Mouse (Mus musculus): Measurements from ENCODE around the gene 2700049A03Rik. TPM values are rescaled to one million over a fixed set of nuclear protein-coding genes. Genes with fewer than 3 reads are reported as not detected.

The 2700049A03Rik gene
- polyA plus RNA-seq, 1 experiment from 2014 or later = 17.5 TPM

- Histone ChIP-seq H3K27ac (no peak overlapping the region), H3K36me3 (replicated peaks) (peaks cover 69% of the 10 kb centered on the region), H3K27me3 (ENCODE audit: poor library complexity, severe bottlenecking) (no peaks in the 10 kb centered on the region), H3K9me3 (no peaks in the 10 kb centered on the region), H3K4me3 (no peak overlapping the region), H3K4me1 (no peaks in the 10 kb centered on the region)
- no peak for DNase-seq (ENCODE audit: extremely low spot score, low spot score)
- WGBS = 86% methylated on average over 5 of the region's 5 CpGs
Measured at GRCm38 (mm10) chr12:71201753-71202152, 65.1 kb downstream of the 2700049A03Rik start.

- Histone ChIP-seq H3K27me3 (ENCODE audit: poor library complexity, severe bottlenecking) (no peaks in the 10 kb centered on the region), H3K9me3 (no peaks in the 10 kb centered on the region), H3K36me3 (replicated peaks) (peaks cover 64% of the 10 kb centered on the region), H3K4me1 (no peaks in the 10 kb centered on the region), H3K4me3 (no peak overlapping the region), H3K27ac (no peak overlapping the region)
- DNase-seq (ENCODE audit: extremely low spot score, low spot score) = no peak
- 92% methylated on average over 3 of the region's 3 CpGs for WGBS
Measured at GRCm38 (mm10) chr12:71204303-71204702, 67.7 kb downstream of the 2700049A03Rik start.

GRCm38 (mm10) chr12:71217191-71217590 lies 80.5 kb downstream of the 2700049A03Rik start:
- no peak for DNase-seq (ENCODE audit: extremely low spot score, low spot score)
- Histone ChIP-seq H3K27me3 (ENCODE audit: poor library complexity, severe bottlenecking) (no peaks in the 10 kb centered on the region), H3K4me1 (no peaks in the 10 kb centered on the region), H3K27ac (no peak overlapping the region), H3K36me3 (replicated peaks) (peaks cover 73% of the 10 kb centered on the region), H3K9me3 (no peaks in the 10 kb centered on the region), H3K4me3 (no peak overlapping the region)
- 87% methylated on average over 9 of the region's 9 CpGs for WGBS

- DNase-seq (ENCODE audit: extremely low spot score, low spot score) = no peak
- Histone ChIP-seq H3K4me1 (no peaks in the 10 kb centered on the region), H3K4me3 (no peak overlapping the region), H3K36me3 (replicated peaks) (peaks cover 79% of the 10 kb centered on the region), H3K27me3 (ENCODE audit: poor library complexity, severe bottlenecking) (no peaks in the 10 kb centered on the region), H3K9me3 (no peaks in the 10 kb centered on the region), H3K27ac (no peak overlapping the region)
- WGBS = 92% methylated on average over 6 of the region's 6 CpGs
Measured at GRCm38 (mm10) chr12:71217866-71218522, 81.3 kb downstream of the 2700049A03Rik start.

GRCm38 (mm10) chr12:71222761-71223160 lies 86.1 kb downstream of the 2700049A03Rik start:
- no peak for DNase-seq (ENCODE audit: extremely low spot score, low spot score)
- H3K4me1 ChIP-seq = peaks cover 2% of the 10 kb centered on the region; the same call in 1 of the 2 replicates
- no peak overlapping the region for H3K4me3 ChIP-seq
- no peaks in the 10 kb centered on the region for H3K9me3 ChIP-seq
- no peaks in the 10 kb centered on the region for H3K27me3 ChIP-seq (ENCODE audit: poor library complexity, severe bottlenecking)
- H3K27ac ChIP-seq = no peak overlapping the region
- H3K36me3 ChIP-seq (replicated peaks) = peaks cover 62% of the 10 kb centered on the region
- WGBS = 96% methylated on average over 6 of the region's 6 CpGs

GRCm38 (mm10) chr12:71227769-71228168 lies 91.1 kb downstream of the 2700049A03Rik start:
- peak overlapping the region; percentile 48; the same call in 1 of the 2 replicates for H3K27ac ChIP-seq
- no peaks in the 10 kb centered on the region for H3K27me3 ChIP-seq (ENCODE audit: poor library complexity, severe bottlenecking)
- H3K36me3 ChIP-seq (replicated peaks) = peaks cover 31% of the 10 kb centered on the region
- no peaks in the 10 kb centered on the region for H3K9me3 ChIP-seq
- no peak overlapping the region for H3K4me3 ChIP-seq
- WGBS = 73% methylated on average over 4 of the region's 4 CpGs
- DNase-seq (ENCODE audit: extremely low spot score, low spot score) = no peak
- H3K4me1 ChIP-seq = peaks cover 9% of the 10 kb centered on the region; the same call in 1 of the 2 replicates

- no peak for DNase-seq (ENCODE audit: extremely low spot score, low spot score)
- no peak overlapping the region for H3K27ac ChIP-seq
- H3K4me3 ChIP-seq = no peak overlapping the region
- H3K27me3 ChIP-seq (ENCODE audit: poor library complexity, severe bottlenecking) = no peaks in the 10 kb centered on the region
- peaks cover 9% of the 10 kb centered on the region; the same call in 1 of the 2 replicates for H3K4me1 ChIP-seq
- peaks cover 22% of the 10 kb centered on the region for H3K36me3 ChIP-seq (replicated peaks)
- 87% methylated on average over 10 of the region's 10 CpGs for WGBS
- no peaks in the 10 kb centered on the region for H3K9me3 ChIP-seq
Measured at GRCm38 (mm10) chr12:71228925-71229649, 92.4 kb downstream of the 2700049A03Rik start.

GRCm38 (mm10) chr12:71231561-71231960 lies 94.9 kb downstream of the 2700049A03Rik start:
- H3K27me3 ChIP-seq (ENCODE audit: poor library complexity, severe bottlenecking) = no peaks in the 10 kb centered on the region
- H3K4me3 ChIP-seq = no peak overlapping the region
- H3K27ac ChIP-seq = no peak overlapping the region
- peaks cover 9% of the 10 kb centered on the region; the same call in 1 of the 2 replicates for H3K4me1 ChIP-seq
- no peaks in the 10 kb centered on the region for H3K9me3 ChIP-seq
- WGBS = 91% methylated on average over 9 of the region's 9 CpGs
- H3K36me3 ChIP-seq (replicated peaks) = peaks cover 12% of the 10 kb centered on the region; the same call in 1 of the 2 replicates
- DNase-seq (ENCODE audit: extremely low spot score, low spot score) = no peak

- DNase-seq (ENCODE audit: extremely low spot score, low spot score) = no peak
- H3K27me3 ChIP-seq (ENCODE audit: poor library complexity, severe bottlenecking) = no peaks in the 10 kb centered on the region
- H3K36me3 ChIP-seq (replicated peaks) = peaks cover 12% of the 10 kb centered on the region; the same call in 1 of the 2 replicates
- H3K9me3 ChIP-seq = no peaks in the 10 kb centered on the region
- whole genome bisulfite sequencing = 93% methylated on average over 5 of the region's 5 CpGs
- 0 out of 2 replicates have a peak, but pooled peaks cover under 1% of the 10 kb centered on the region for H3K4me1 ChIP-seq
- no peak overlapping the region for H3K27ac ChIP-seq
- no peak overlapping the region for H3K4me3 ChIP-seq
Measured at GRCm38 (mm10) chr12:71233426-71233825, 96.8 kb downstream of the 2700049A03Rik start.

- H3K4me3 ChIP-seq = no peak overlapping the region
- peaks cover 8% of the 10 kb centered on the region for H3K9me3 ChIP-seq
- no peak for DNase-seq (ENCODE audit: extremely low spot score, low spot score)
- no peaks in the 10 kb centered on the region for H3K4me1 ChIP-seq
- no peak overlapping the region for H3K27ac ChIP-seq
- H3K27me3 ChIP-seq (ENCODE audit: poor library complexity, severe bottlenecking) = no peaks in the 10 kb centered on the region
- H3K36me3 ChIP-seq (replicated peaks) = peaks cover 23% of the 10 kb centered on the region
- WGBS = 91% methylated on average over 4 of the region's 4 CpGs
Measured at GRCm38 (mm10) chr12:71237074-71237473, 100.4 kb downstream of the 2700049A03Rik start.

GRCm38 (mm10) chr12:71242791-71243190 lies 106.1 kb downstream of the 2700049A03Rik start:
- H3K36me3 ChIP-seq (replicated peaks) = peaks cover 53% of the 10 kb centered on the region
- peaks cover 3% of the 10 kb centered on the region; the same call in 1 of the 2 replicates for H3K4me1 ChIP-seq
- H3K9me3 ChIP-seq = peaks cover 20% of the 10 kb centered on the region
- H3K4me3 ChIP-seq = no peak overlapping the region
- H3K27me3 ChIP-seq (ENCODE audit: poor library complexity, severe bottlenecking) = no peaks in the 10 kb centered on the region
- no peak overlapping the region for H3K27ac ChIP-seq
- 89% methylated on average over 9 of the region's 9 CpGs for WGBS
- DNase-seq (ENCODE audit: extremely low spot score, low spot score) = no peak

GRCm38 (mm10) chr12:71244766-71245390 lies 108.2 kb downstream of the 2700049A03Rik start:
- H3K27ac ChIP-seq = peak overlapping the region; percentile 6; the same call in 1 of the 2 replicates
- 70% methylated on average over 11 of the region's 11 CpGs for WGBS

More at GRCm38 (mm10) chr12:71244766-71245390, 108.2 kb downstream of the 2700049A03Rik start:
- H3K4me3 ChIP-seq = no peak overlapping the region
- peaks cover 10% of the 10 kb centered on the region for H3K4me1 ChIP-seq
- peaks cover 50% of the 10 kb centered on the region for H3K36me3 ChIP-seq (replicated peaks)
- H3K27me3 ChIP-seq (ENCODE audit: poor library complexity, severe bottlenecking) = no peaks in the 10 kb centered on the region
- peaks cover 20% of the 10 kb centered on the region for H3K9me3 ChIP-seq
- DNase-seq (ENCODE audit: extremely low spot score, low spot score) = no peak
